ENCODE assay signal across 31 mouse cellular contexts in genomic region chr10:51613421-51613820, GRCm38 (mm10). TPM values are rescaled to one million over a fixed set of nuclear protein-coding genes. Genes with fewer than 3 reads are reported as not detected.
DNase-seq lines count a peak whose midpoint lies in the region; ATAC-seq and TF ChIP-seq lines count a peak whose summit lies in the region.
"Had no signal": no experiment of that assay in that cellular context is flagged by ENCODE, and none has a peak within 500 bp of the region (broad histone marks: within the 10 kb centered on the region; RNA-seq: fewer than 3 reads in every experiment).

No protein-coding gene starts in this region.

- no peak overlapping the region for H3K9ac ChIP-seq in heart, embryonic 12.5 days
- H3K9ac ChIP-seq in lung, embryonic 14.5 days: no peak overlapping the region
- H3K9ac ChIP-seq: embryonic facial prominence, embryonic 13.5 days; forebrain, embryonic 12.5 days; forebrain, embryonic 15.5 days; hindbrain, embryonic 14.5 days had no signal

- ATAC-seq in heart, embryonic 12.5 days (ENCODE audit: insufficient number of reproducible peaks, low FRiP score): no peak
- ATAC-seq in lung, embryonic 14.5 days (ENCODE audit: insufficient read depth): peak; percentile 48; the same call in 1 of the 2 replicates
- ATAC-seq: activated CD4-positive, CD25-positive, alpha-beta regulatory T cell, adult 4 months; forebrain, embryonic 15.5 days; hindbrain, postnatal 0 days; inflammation-experienced regulatory T-cells, adult 6 months; intestine, embryonic 16.5 days had no signal

- TF ChIP-seq CTCF in lung, embryonic 14.5 days (IDR thresholded peaks at IDR 0.05; ENCODE audit: low read depth): no peak

- H3K4me2 ChIP-seq in heart, embryonic 12.5 days: no peak overlapping the region; the same call in 1 of the 2 replicates
- no peak overlapping the region for H3K4me2 ChIP-seq in lung, embryonic 14.5 days
- H3K4me2 ChIP-seq: embryonic facial prominence, embryonic 13.5 days; forebrain, embryonic 12.5 days; forebrain, embryonic 15.5 days; hindbrain, embryonic 14.5 days had no signal

- peak; percentile 68 for DNase-seq in heart, adult 11 months
- no peak for DNase-seq in heart, adult 8-10 months (ENCODE audit: low spot score)
- DNase-seq in heart, postnatal 10 days: no peak
- no peak for DNase-seq in lung, embryonic 14.5 days
- DNase-seq in lung, postnatal 14 days: no peak
- DNase-seq: adrenal gland, adult 8-10 months; adrenal gland, postnatal 25 days; cerebellum, adult 11-12 months; cerebellum, adult 8-10 months; cerebellum, postnatal 10 days; cerebellum, postnatal 36 days; embryo, embryonic 11 days; gastrocnemius, postnatal 25 days; heart, postnatal 36 days had no signal

- H3K4me3 ChIP-seq in heart, embryonic 12.5 days: no peak overlapping the region
- H3K4me3 ChIP-seq in lung, embryonic 14.5 days (ENCODE audit: low read depth, low read length): no peak overlapping the region
- H3K4me3 ChIP-seq: embryonic facial prominence, embryonic 10.5 days; embryonic facial prominence, embryonic 13.5 days; erythroblast, embryonic 14.5 days; forebrain, embryonic 12.5 days; forebrain, embryonic 15.5 days had no signal

- intact Hi-C loops in heart, postnatal 10 days (cut with DNase I): no loop called here

- 39% methylated on average over 3 of the region's 3 CpGs for WGBS in heart, embryonic 12.5 days
- WGBS in lung, embryonic 14.5 days: 36% methylated on average over 3 of the region's 3 CpGs

- no peaks in the 10 kb centered on the region for H3K36me3 ChIP-seq in heart, embryonic 12.5 days
- no peaks in the 10 kb centered on the region for H3K36me3 ChIP-seq in lung, embryonic 14.5 days (ENCODE audit: insufficient read depth)
- H3K36me3 ChIP-seq: embryonic facial prominence, embryonic 10.5 days; embryonic facial prominence, embryonic 13.5 days; forebrain, embryonic 12.5 days; forebrain, embryonic 15.5 days had no signal

- H3K4me1 ChIP-seq in heart, embryonic 12.5 days (replicated peaks): peaks cover 5% of the 10 kb centered on the region
- H3K4me1 ChIP-seq in lung, embryonic 14.5 days (ENCODE audit: insufficient read depth): 0 out of 2 replicates have a peak, but pooled peaks cover 3% of the 10 kb centered on the region
- H3K4me1 ChIP-seq: embryonic facial prominence, embryonic 10.5 days; embryonic facial prominence, embryonic 13.5 days; forebrain, embryonic 12.5 days; forebrain, embryonic 15.5 days had no signal

- 0 out of 2 replicates have a peak overlapping the region, but pooled peaks have one; percentile 21 for H3K27ac ChIP-seq in heart, embryonic 12.5 days (ENCODE audit: poor library complexity, severe bottlenecking)
- no peak overlapping the region for H3K27ac ChIP-seq in lung, embryonic 14.5 days (ENCODE audit: low read depth)
- H3K27ac ChIP-seq: embryonic facial prominence, embryonic 10.5 days; embryonic facial prominence, embryonic 13.5 days; forebrain, embryonic 12.5 days; forebrain, embryonic 15.5 days; hindbrain, embryonic 14.5 days; hindbrain, postnatal 0 days had no signal

- no peaks in the 10 kb centered on the region for H3K9me3 ChIP-seq in heart, embryonic 12.5 days (replicated peaks)
- H3K9me3 ChIP-seq in lung, embryonic 14.5 days (ENCODE audit: low read depth, low read length): no peaks in the 10 kb centered on the region
- H3K9me3 ChIP-seq: embryonic facial prominence, embryonic 10.5 days; embryonic facial prominence, embryonic 13.5 days; forebrain, embryonic 12.5 days; forebrain, embryonic 15.5 days had no signal

- no peaks in the 10 kb centered on the region for H3K27me3 ChIP-seq in heart, embryonic 12.5 days (replicated peaks)
- H3K27me3 ChIP-seq in lung, embryonic 14.5 days (ENCODE audit: insufficient read depth, low read length): no peaks in the 10 kb centered on the region
- H3K27me3 ChIP-seq: embryonic facial prominence, embryonic 13.5 days; forebrain, embryonic 12.5 days; forebrain, embryonic 15.5 days had no signal

RNA-seq across cellular contexts. Expression of gene Gprc6a, which starts 17.8 kb away (rescaled TPM):
- total RNA-seq in heart, adult 8-10 months (2022): not detected
- polyA plus RNA-seq in heart, embryonic 12.5 days (2016; fragmentation: Nextera tagmentation; extraction: Ambion mirVana): not detected in 2 replicates
- not detected for total RNA-seq in heart, postnatal 10 days (2021)
- polyA plus RNA-seq in lung, embryonic 14.5 days (2014; fragmentation: Nextera tagmentation; extraction: Ambion mirVana): 1.9 and 2.0 TPM in 2 replicates
- total RNA-seq: adrenal gland, adult 8-10 months; adrenal gland, postnatal 25 days; ES-E14; gastrocnemius, adult 8-10 months; gastrocnemius, postnatal 25 days; heart, postnatal 36 days; hindbrain, postnatal 0 days had no signal
- polyA plus RNA-seq: activated CD4-positive, CD25-positive, alpha-beta regulatory T cell, adult 4 months; brain, embryonic 14.5 days; cortical plate, adult 2 months; embryonic facial prominence, embryonic 13.5 days; erythroblast, embryonic 14.5 days; forebrain, embryonic 12.5 days; forebrain, embryonic 15.5 days; gonadal fat pad, adult 2 months; hindbrain, embryonic 11.5 days; hindbrain, embryonic 14.5 days; inflammation-experienced regulatory T-cells, adult 6 months; intestine, embryonic 16.5 days had no signal

RNA-seq across cellular contexts. Expression of gene Fam162b, which starts 23.1 kb away (rescaled TPM):
- not detected for total RNA-seq in heart, adult 8-10 months (2022)
- 0.42 TPM in 1 of 2 replicates, not detected in the other for polyA plus RNA-seq in heart, embryonic 12.5 days (2016; fragmentation: Nextera tagmentation; extraction: Ambion mirVana)
- total RNA-seq in heart, postnatal 10 days (2021): not detected
- polyA plus RNA-seq in lung, embryonic 14.5 days (2014; fragmentation: Nextera tagmentation; extraction: Ambion mirVana): 56.2 and 61.7 TPM in 2 replicates
- total RNA-seq: adrenal gland, adult 8-10 months; adrenal gland, postnatal 25 days; ES-E14; gastrocnemius, adult 8-10 months; gastrocnemius, postnatal 25 days; heart, postnatal 36 days; hindbrain, postnatal 0 days had no signal
- polyA plus RNA-seq: activated CD4-positive, CD25-positive, alpha-beta regulatory T cell, adult 4 months; cortical plate, adult 2 months; erythroblast, embryonic 14.5 days; gonadal fat pad, adult 2 months; inflammation-experienced regulatory T-cells, adult 6 months had no signal
